Mouse (Mus musculus): Measurements from ENCODE around the gene Safb.

DNA sequence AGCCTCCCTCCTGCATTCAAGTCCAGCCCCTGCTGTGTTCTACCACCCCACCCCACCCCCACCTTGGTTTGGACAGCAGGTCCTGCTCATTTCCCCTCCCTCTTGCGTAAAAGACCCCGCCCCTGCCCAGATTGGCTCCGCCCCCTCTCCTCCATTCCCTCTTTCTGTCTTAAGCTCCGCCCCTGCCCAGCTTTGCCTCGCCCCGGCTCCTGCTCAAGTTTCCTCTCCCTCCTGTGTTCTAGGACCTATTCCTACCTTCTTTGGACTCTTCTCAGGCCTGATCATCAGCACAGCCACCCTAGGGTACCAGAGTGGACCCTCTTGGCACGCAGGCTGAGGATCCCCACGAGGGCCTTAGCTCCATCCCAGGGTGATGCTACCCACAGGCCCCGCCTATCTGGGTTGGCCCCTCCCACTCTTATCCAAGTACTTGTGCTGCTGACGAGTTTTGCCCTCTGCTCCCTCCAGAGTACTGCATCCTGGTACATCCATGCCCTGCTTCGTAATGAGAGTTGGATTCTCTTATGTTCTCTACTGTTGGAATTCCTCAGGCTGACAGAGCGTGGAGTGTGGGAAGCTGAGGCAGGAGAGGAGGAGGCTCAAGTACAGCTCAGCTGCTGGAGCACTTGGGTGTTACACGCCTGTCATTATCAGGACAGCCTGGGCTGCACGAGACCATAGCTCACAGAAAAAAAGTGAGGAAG lies 27.4 kb downstream of the Safb start:
- TF ChIP-seq POLR2A (IDR thresholded peaks at IDR 0.05; ENCODE audit: low read depth, low read length) (peak; percentile 0; the same call in 1 of the 2 replicates), CTCF (IDR thresholded peaks at IDR 0.05; ENCODE audit: borderline replicate concordance, insufficient read depth, low read length) (no peak)
